Mouse (Mus musculus): ENCODE measurements at regions not wholly inside any gene's neighbourhood (a gene's known extent, or its start where the extent isn't known, plus 50 kb on each side); places are given as distances from the start of the nearest gene placed in this dataset.
A peak's percentile ranks its signal among the peaks of the same experiment; 100 is the strongest.
"Not testable (repeated sequence)": the region's sequence is repeated elsewhere in the genome, so short reads cannot be mapped to it uniquely, and the experiment has no call there.

- DNase-seq (ENCODE audit: low spot score in 2 of 2): not testable (repeated sequence)
Observed at GRCm38 (mm10) chr17:13550896-13551267, 196.5 kb downstream of the Tcp10c start.

DNA sequence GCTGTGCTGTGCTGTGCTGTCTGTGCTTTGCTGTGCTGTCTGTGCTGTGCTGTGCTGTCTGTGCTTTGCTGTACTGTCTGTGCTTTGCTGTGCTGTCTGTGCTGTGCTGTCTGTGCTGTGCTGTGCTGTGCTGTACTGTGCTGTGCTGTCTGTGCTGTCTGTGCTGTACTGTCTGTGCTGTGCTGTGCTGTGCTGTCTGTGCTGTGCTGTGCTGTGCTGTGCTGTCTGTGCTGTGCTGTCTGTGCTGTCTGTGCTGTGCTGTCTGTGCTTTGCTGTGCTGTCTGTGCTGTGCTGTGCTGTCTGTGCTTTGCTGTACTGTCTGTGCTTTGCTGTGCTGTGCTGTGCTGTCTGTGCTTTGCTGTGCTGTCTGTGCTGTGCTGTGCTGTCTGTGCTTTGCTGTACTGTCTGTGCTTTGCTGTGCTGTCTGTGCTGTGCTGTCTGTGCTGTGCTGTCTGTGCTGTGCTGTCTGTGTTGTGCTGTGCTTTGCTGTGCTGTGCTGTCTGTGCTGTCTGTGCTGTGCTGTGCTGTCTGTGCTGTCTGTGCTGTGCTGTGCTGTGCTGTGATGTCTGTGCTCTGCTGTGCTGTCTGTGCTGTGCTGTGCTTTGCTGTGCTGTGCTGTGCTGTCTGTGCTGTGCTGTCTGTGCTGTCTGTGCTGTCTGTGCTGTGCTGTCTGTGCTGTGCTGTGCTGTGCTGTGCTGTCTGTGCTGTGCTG, 197.5 kb downstream of the Tcp10c start:
- DNase-seq (ENCODE audit: low spot score in 2 of 2): not testable (repeated sequence)

- DNase-seq (ENCODE audit: low spot score in 2 of 2): not testable (repeated sequence)
Observed at GRCm38 (mm10) chr17:13552840-13553239, 198.5 kb downstream of the Tcp10c start.

GRCm38 (mm10) chr17:13555311-13556059, 201.1 kb downstream of the Tcp10c start:
- not testable (repeated sequence) for DNase-seq (ENCODE audit: low spot score in 2 of 2)

GRCm38 (mm10) chr17:13556060-13556660, 201.8 kb downstream of the Tcp10c start:
- DNase-seq (ENCODE audit: low spot score in 2 of 2): not testable (repeated sequence)

GRCm38 (mm10) chr17:13558863-13559262, 201.5 kb upstream of the Afdn start:
- no peak for DNase-seq (ENCODE audit: low spot score in 2 of 2)

DNA sequence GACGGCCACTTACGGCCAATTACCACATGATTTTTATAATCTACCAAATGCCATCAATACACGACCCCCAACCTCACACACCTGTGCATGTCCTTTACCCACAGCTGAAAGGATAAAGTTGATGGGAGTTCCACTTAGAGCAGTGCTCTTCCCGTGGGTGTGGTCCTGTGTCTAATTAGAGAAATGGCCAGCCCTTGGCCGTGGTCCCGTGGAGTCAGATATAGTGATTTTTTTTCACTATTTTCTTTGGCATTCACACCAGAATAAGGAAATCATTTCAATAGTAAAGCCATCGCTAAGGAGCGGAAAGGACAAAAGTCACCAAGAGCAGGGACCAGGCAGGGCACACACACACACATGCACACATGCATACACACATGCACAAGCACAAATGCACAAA, 199.0 kb upstream of the Afdn start:
- DNase-seq (ENCODE audit: low spot score in 2 of 2): no peak

GRCm38 (mm10) chr17:13562974-13563373, 197.4 kb upstream of the Afdn start:
- DNase-seq (ENCODE audit: low spot score in 2 of 2): no peak

DNA sequence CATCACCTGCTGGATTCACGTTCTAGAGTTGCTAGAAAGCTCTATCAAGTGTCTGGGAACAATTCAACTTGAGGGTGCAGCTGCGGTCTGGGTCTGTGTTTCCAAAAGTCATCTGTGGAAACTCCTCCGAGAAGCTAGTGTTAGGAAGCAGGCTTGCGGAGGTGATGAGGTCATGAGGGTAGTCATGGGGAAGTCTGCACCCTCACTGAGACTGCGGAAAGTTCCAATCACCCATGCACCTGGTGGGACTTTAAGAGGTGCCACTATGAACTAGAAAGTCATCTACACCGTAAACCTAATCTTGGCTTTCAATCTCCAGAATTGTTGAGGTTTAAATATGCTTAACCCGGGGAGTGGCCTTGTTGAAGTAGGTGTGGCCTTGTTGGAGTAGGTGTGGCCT, 195.5 kb upstream of the Afdn start:
- DNase-seq (ENCODE audit: low spot score in 2 of 2): no peak

DNA sequence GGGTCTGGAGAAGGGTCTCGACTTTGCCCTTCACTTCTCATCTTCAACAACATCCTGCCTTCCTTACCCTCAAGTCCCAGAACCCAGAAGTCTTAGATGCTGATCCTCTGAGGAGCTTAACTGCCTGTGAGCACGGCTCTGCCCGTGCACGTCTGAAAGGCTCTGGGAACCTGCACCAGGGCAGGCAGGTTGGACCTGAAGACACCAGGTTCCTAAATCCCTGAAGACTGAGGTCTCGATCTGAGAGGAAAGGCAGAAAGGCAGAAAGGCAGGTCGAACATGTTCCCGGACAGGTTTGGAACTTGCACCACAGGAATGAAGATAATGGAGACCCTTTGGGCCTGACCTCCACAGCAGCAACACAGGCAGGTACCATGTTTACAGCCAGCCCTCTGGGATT, 193.7 kb upstream of the Afdn start:
- no peak for DNase-seq (ENCODE audit: low spot score in 2 of 2)

DNA sequence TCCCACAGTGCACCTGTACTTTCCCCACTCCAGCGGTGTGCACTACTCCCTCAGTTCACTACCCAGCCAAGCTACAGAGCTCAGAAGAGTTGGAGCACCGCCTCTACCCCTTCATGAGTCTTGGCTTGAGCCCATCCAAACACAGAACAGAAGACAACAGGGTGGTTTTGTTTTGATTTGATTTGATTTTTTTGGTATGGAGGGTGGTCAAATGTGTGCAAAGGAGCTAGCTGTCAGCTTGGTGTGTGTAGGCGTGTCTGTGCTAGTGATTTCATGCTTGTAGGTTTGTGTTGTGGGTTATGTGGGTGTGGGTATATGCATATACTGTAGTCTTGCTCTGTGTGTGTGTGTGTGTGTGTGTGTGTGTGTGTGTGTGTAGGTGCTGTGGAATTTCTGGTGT, 193.2 kb upstream of the Afdn start:
- DNase-seq (ENCODE audit: low spot score in 2 of 2): no peak

GRCm38 (mm10) chr17:13570796-13571195, 189.5 kb upstream of the Afdn start:
- DNase-seq (ENCODE audit: low spot score in 2 of 2): no peak

DNA sequence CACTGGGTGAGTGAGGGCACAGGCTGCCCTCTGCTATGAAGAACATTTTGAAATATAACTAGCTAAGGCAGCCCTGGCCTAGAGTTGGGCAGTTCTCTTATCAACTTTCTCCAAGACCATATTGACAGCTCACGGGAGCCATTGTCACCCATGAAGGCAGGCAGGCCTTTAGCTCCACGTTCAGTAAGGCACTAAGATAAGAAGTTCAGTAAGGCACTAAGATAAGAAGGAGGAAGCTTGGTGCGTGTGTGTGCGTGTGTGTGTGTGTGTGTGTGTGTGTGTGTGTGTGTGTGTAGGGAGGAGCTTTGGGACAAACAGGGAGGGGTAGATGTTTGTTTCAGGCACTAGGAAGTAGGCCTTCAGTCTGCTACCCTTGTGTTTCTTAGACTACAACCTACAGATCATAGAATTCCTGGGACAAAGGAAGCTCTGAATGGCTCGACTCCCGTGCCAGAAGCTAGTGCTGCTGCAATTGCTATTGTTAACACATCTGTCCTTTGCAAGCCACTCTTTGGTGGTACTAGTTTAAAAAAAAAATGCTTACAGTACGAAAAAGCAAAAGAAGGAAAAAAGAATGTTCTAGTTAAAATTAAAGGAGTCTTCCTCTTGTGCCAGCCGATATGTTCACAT, 188.0 kb upstream of the Afdn start:
- no peak for DNase-seq (ENCODE audit: low spot score in 2 of 2)

- peak; percentile 39 to 52 for DNase-seq (ENCODE audit: low spot score in 2 of 2)
Observed at GRCm38 (mm10) chr17:13573036-13573435, 187.3 kb upstream of the Afdn start.

DNA sequence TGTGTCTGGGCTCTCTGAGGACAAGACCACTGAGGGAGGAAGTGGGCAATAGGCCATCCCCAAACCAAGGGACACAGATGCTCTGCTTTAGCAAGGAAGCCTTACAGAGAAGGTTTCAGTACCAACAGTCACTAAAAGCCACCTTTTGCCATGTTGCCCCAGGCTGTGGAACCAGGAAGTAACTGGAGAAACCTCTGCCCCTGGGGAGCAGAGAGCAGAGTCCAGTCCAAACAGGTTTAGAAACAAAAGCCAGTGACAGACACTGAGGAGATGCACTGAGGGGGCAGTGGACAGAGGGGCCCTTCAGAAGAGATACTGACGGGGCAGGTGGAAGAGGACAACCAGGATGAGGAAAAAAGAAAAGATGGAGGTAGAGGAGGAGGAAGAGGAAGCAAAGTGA, 186.2 kb upstream of the Afdn start:
- no peak for DNase-seq (ENCODE audit: low spot score in 2 of 2)

GRCm38 (mm10) chr17:13574682-13575444, 185.5 kb upstream of the Afdn start:
- no peak for DNase-seq (ENCODE audit: low spot score in 2 of 2)

DNA sequence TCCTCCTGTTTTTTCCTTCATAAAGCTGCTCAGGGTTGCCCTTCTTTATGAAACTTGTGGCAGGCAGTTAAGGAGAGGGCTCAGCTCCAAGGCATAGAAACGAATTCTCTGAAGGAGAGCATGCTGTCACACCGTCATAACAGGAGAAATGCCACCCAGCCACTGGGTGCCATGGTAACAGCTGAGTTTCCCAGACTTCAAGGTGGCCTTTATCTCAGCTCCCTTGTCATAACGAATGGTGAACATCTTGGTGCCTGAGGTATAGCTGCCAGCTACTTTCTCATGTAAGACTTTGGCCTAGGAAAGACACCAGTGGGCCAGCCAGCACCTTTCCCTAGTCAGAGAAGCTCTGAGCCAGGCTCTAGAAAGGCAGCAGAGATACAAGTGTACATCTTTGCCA, 182.5 kb upstream of the Afdn start:
- no peak for DNase-seq (ENCODE audit: low spot score in 2 of 2)

GRCm38 (mm10) chr17:13581214-13581920, 179.0 kb upstream of the Afdn start:
- DNase-seq (ENCODE audit: low spot score in 2 of 2): no peak

DNA sequence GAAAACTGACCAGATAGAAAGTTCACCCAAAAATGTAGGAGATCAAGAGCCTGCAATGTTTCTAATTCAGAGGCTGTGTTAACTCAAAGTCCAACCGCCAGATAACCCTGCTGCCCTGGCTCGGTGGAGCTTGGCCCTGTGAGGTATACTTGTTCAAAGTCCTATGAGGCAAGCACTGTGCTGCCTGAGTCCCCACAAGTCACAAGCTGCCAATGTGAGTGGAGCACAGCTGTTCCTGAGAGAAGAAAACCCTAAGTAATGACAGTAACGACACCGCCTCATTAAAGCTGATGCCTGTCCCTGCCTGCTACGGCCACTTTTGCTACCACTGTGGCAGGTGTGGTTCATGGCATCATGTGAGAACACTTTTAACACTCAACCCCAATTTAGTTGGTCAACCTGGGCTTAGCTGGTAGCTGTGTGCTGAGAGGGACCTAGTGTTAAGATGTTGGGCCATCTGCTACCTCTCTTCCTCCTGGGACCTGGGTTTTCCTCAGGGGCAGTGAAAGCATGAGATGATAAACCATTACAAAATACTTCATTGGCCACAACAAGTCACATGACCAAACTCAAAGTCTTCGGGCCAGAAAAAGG, 178.2 kb upstream of the Afdn start:
- DNase-seq (ENCODE audit: low spot score in 2 of 2): no peak

DNA sequence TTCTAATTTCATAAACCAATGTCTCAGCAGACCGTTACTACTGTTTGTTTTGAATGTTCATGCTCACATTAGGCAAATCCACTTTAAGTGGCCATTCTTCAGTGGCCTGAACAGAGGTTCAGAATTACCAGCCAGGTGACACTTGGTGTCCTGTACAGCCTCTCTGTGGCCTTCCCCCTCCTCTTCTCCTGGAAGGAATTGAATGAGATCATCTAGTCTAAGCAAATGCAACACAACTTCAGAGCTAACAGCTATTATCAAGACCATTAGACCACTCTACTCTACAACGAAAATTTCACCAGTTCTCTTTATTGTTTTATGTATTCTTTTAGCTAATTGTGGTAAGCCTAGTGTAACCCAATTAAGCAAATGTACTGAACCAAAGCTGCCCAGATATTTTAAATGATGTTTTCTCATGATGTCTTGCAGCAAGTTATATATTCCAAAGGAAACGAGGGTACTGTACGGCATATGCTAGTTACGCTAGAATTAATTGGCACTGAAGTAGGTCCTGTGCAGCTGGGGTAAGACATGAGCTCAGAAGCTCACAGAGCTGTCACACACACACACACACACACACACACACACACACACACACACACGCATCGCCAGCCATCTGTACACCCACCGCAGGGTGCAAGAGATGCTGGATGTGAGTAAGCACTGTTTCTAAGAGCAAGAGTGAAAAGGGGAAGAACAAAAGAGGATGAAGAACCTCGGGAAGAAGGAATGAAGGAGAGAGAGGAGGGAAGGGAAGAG, 176.7 kb upstream of the Afdn start:
- DNase-seq (ENCODE audit: low spot score in 2 of 2): no peak

All from thymus, postnatal 10 days (tissue).